Mouse (Mus musculus): ENCODE measurements around the gene Dnah8. TPM values are rescaled to one million over a fixed set of nuclear protein-coding genes. Genes with fewer than 3 reads are reported as not detected.

Dnah8 gene
- total and polyA plus RNA-seq, 3 experiments, result 15.4 to 143 (median 19.5) TPM

DNA sequence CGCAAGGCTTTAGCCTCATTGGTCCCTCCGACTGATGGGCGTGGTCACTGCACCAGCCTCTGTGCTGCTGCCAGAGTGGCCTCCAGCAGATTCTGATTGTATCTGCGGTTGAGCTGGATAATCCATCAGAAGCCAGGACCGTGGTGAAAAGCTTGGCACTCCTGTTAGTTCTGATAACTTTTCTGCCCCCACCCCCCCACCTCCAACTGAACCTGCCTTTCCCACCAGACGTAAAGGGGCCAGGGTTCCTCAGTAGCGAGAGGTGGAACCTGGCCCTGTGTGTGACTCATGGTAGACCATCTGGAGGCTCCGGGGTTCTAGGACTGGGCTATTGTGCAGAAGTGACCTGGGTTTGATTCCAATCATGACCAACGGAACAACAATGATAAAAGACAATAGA lies 70.1 kb downstream of the Dnah8 start (continued):
- TF ChIP-seq ELF1 (IDR thresholded peaks at IDR 0.05; ENCODE audit: low read depth, low read length), result no peak

- peak; percentile 21; the same call in 1 of the 2 replicates for TF ChIP-seq ZC3H11A (IDR thresholded peaks at IDR 0.05; ENCODE audit: low read depth, low read length)
- TF ChIP-seq RAD21 (IDR thresholded peaks at IDR 0.05; ENCODE audit: low read depth, low read length), result peak; percentile 62
- peak; percentile 58 for TF ChIP-seq SMC3 (IDR thresholded peaks at IDR 0.05; ENCODE audit: low read depth, low read length)
- TF ChIP-seq CTCF (IDR thresholded peaks at IDR 0.05 in 2 of 3, conservative IDR thresholded peaks at IDR 0.05 in 1 of 3; ENCODE audit: control insufficient read depth in 1 of 3, insufficient read depth in 1 of 3, low read depth in 2 of 3, low read length in 3 of 3, poor library complexity in 1 of 3, severe bottlenecking in 1 of 3), result peak; percentile 75 to 95 (median 76)
- TF ChIP-seq NELFE (IDR thresholded peaks at IDR 0.05; ENCODE audit: low read depth, low read length), result 0 out of 2 replicates have a peak, but pooled peaks have one; percentile 7
- TF ChIP-seq NRF1 (IDR thresholded peaks at IDR 0.05; ENCODE audit: insufficient read depth, low read depth, low read length, poor library complexity, severe bottlenecking), result no peak
- no peak for TF ChIP-seq TBP (IDR thresholded peaks at IDR 0.05; ENCODE audit: low read depth, low read length)
- TF ChIP-seq JUND (IDR thresholded peaks at IDR 0.05; ENCODE audit: low read depth, low read length), result no peak
- no peaks in the 10 kb centered on the region for H3K79me2 ChIP-seq (ENCODE audit: control insufficient read depth, insufficient read depth, low read length, poor library complexity)
- no peaks in the 10 kb centered on the region for H3K9me3 ChIP-seq (replicated peaks; ENCODE audit: insufficient read depth, low read length)
- H3K27me3 ChIP-seq (ENCODE audit: control insufficient read depth in 1 of 2, insufficient read depth in 2 of 2, low read length in 2 of 2), result no peaks in the 10 kb centered on the region
- H3K9ac ChIP-seq (ENCODE audit: control insufficient read depth, low read depth, low read length, poor library complexity, severe bottlenecking), result no peak overlapping the region
- peak; percentile 46 for DNase-seq (ENCODE audit: low read depth, low spot score)
- H3K4me1 ChIP-seq (ENCODE audit: control insufficient read depth in 1 of 2, insufficient read depth in 2 of 2, low read length in 2 of 2), result no peaks in the 10 kb centered on the region
- H3K27ac ChIP-seq (ENCODE audit: control insufficient read depth, low read depth, low read length), result no peak overlapping the region
- no peak overlapping the region for H3K4me3 ChIP-seq (ENCODE audit: control insufficient read depth in 1 of 2, insufficient read depth in 1 of 2, low read depth in 2 of 2, low read length in 2 of 2)
- H3K36me3 ChIP-seq (ENCODE audit: control insufficient read depth in 1 of 2, insufficient read depth in 2 of 2, low read length in 2 of 2), result peaks cover 0 to 3% of the 10 kb centered on the region in 2 experiments; a peak in 1 of 4 replicates
These were observed 90.6 kb downstream of the Dnah8 start for GRCm38 (mm10) chr17:30714732-30715131.

GRCm38 (mm10) chr17:30718197-30718596 lies 94.0 kb downstream of the Dnah8 start:
- Histone ChIP-seq H3K9ac (ENCODE audit: control insufficient read depth, low read depth, low read length, poor library complexity, severe bottlenecking) (no peak overlapping the region), H3K36me3 (ENCODE audit: control insufficient read depth in 1 of 2, insufficient read depth in 2 of 2, low read length in 2 of 2) (peaks cover 0 to 3% of the 10 kb centered on the region in 2 experiments; a peak in 1 of 4 replicates), H3K79me2 (ENCODE audit: control insufficient read depth, insufficient read depth, low read length, poor library complexity) (no peaks in the 10 kb centered on the region), H3K27ac (ENCODE audit: control insufficient read depth, low read depth, low read length) (no peak overlapping the region), H3K4me1 (ENCODE audit: control insufficient read depth in 1 of 2, insufficient read depth in 2 of 2, low read length in 2 of 2) (no peaks in the 10 kb centered on the region), H3K27me3 (ENCODE audit: control insufficient read depth in 1 of 2, insufficient read depth in 2 of 2, low read length in 2 of 2) (no peaks in the 10 kb centered on the region), H3K9me3 (replicated peaks; ENCODE audit: insufficient read depth, low read length) (no peaks in the 10 kb centered on the region), H3K4me3 (ENCODE audit: control insufficient read depth in 1 of 2, insufficient read depth in 1 of 2, low read depth in 2 of 2, low read length in 2 of 2) (no peak overlapping the region)
- TF ChIP-seq CTCF (IDR thresholded peaks at IDR 0.05 in 2 of 3, conservative IDR thresholded peaks at IDR 0.05 in 1 of 3; ENCODE audit: control insufficient read depth in 1 of 3, insufficient read depth in 1 of 3, low read depth in 2 of 3, low read length in 3 of 3, poor library complexity in 1 of 3, severe bottlenecking in 1 of 3) (peak in 1 of 3 experiments; percentile 4; a peak in 1 of 6 replicates), SIN3A (IDR thresholded peaks at IDR 0.05; ENCODE audit: low read length) (no peak), MAZ (IDR thresholded peaks at IDR 0.05; ENCODE audit: low read depth, low read length) (no peak), CHD2 (IDR thresholded peaks at IDR 0.05; ENCODE audit: low read length) (no peak), JUND (IDR thresholded peaks at IDR 0.05; ENCODE audit: low read depth, low read length) (no peak), NELFE (IDR thresholded peaks at IDR 0.05; ENCODE audit: low read depth, low read length) (no peak), GABPA (IDR thresholded peaks at IDR 0.05; ENCODE audit: low read depth, low read length) (no peak)
- peak; percentile 18 for DNase-seq (ENCODE audit: low read depth, low spot score)

Data from MEL (cell line).